Mouse (Mus musculus) forebrain, embryonic 11.5 days (tissue): Measurements from ENCODE around the gene Asic2. TPM values are rescaled to one million over a fixed set of nuclear protein-coding genes. Genes with fewer than 3 reads are reported as not detected.
A peak's percentile ranks its signal among the peaks of the same experiment; 100 is the strongest.

Source experiments
- ATAC-seq: fragments of 200-750 bp; cut with Nextera tagmentation; replicated peaks from 2 replicates; pipeline ENCODE4 v1.8.0; 2017; ENCODE audit warnings: moderate TSS enrichment; ENCODE audit not compliant: low FRiP score
- DNase-seq: peaks from one replicate; pipeline ENCODE4 v3.0.0-alpha.2; 2017; ENCODE audit warnings: low spot score
- H3K27ac ChIP-seq: fragments of 300-500 bp; sonication (generic); 2 replicates; pipeline ENCODE4 v1.5.1; 2014; ENCODE audit warnings: low read depth, low read length
- H3K27me3 ChIP-seq: fragments of 300-500 bp; sonication (generic); 2 replicates; pipeline ENCODE4 v1.6.1; 2014; ENCODE audit warnings: mild to moderate bottlenecking, low read length, mixed read lengths; ENCODE audit not compliant: control insufficient read depth, insufficient read depth
- H3K36me3 ChIP-seq: fragments of 300-500 bp; sonication (generic); 2 replicates; pipeline ENCODE4 v1.6.1; 2014; ENCODE audit warnings: mild to moderate bottlenecking, low read length, moderate library complexity, mixed read lengths; ENCODE audit not compliant: control insufficient read depth, insufficient read depth
- H3K4me1 ChIP-seq: fragments of 300-500 bp; sonication (generic); replicated peaks from 2 replicates; pipeline ENCODE4 v1.6.1; 2014; ENCODE audit warnings: low read length, mixed read lengths; ENCODE audit not compliant: control insufficient read depth, insufficient read depth
- H3K4me2 ChIP-seq: fragments of 300-500 bp; sonication (generic); 2 replicates; pipeline ENCODE4 v1.6.1; 2014; ENCODE audit warnings: low read depth, mild to moderate bottlenecking, low read length, moderate library complexity, mixed read lengths; ENCODE audit not compliant: severe bottlenecking
- H3K4me3 ChIP-seq: fragments of 300-500 bp; sonication (generic); 2 replicates; pipeline ENCODE4 v1.5.1; 2014; ENCODE audit warnings: low read depth, low read length
- H3K9ac ChIP-seq: fragments of 300-500 bp; sonication (generic); 2 replicates; pipeline ENCODE4 v1.6.1; 2014; ENCODE audit warnings: low read length
- H3K9me3 ChIP-seq: fragments of 300-500 bp; sonication (generic); 2 replicates; pipeline ENCODE4 v1.6.1; 2016; ENCODE audit warnings: low read length, mixed read lengths; ENCODE audit not compliant: control insufficient read depth
- WGBS: fragments of 180-500 bp; shearing (Covaris S2); extraction: QIAGEN DNeasy Blood & Tissue Kit; methylation state at CpG from one replicate; pipeline ENCODE4 v1.1.7; 2014; 5-methylcytosine and 5-hydroxymethylcytosine counted together
- polyA plus RNA-seq: library from polyadenylated mRNA; unstranded; fragments of >200 nt; fragmentation: Nextera tagmentation; extraction: Ambion mirVana; gene quantifications from 2 replicates; pipeline ENCODE4 v1.2.1, GENCODE M21; 2014

The Asic2 gene
- polyA plus RNA-seq, 1 experiment from 2014 or later = 0.94 TPM

DNA sequence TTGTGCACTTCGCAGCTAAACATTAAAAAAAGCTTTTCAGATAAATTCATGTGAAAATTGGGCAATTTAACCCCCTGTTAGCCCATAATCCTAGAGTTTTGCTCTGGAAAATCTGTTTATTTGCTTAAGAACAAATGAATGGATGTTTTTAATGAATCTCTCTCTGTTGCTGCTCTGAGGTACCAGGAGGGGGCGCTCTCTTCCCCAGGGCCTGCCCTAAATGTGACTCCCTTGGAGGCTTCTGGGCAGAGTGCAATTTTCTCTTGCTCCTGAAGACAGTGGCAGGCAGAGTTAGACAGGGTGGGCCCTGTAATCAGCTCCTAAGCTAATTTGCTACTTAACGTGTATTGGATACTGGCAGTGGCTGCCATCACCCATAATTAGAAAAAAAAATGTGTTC lies 3.8 kb upstream of the Asic2 start:
- peaks cover 6% of the 10 kb centered on the region; the same call in 1 of the 2 replicates for H3K27me3 ChIP-seq
- WGBS = 48% methylated on average over 3 of the region's 3 CpGs
- no peak overlapping the region for H3K4me2 ChIP-seq
- DNase-seq (no peak), ATAC-seq (no peak)
- H3K36me3 ChIP-seq = no peaks in the 10 kb centered on the region
- H3K27ac ChIP-seq = no peak overlapping the region
- no peak overlapping the region for H3K4me3 ChIP-seq
- peaks cover 11% of the 10 kb centered on the region; the same call in 1 of the 2 replicates for H3K4me1 ChIP-seq
- no peaks in the 10 kb centered on the region for H3K9me3 ChIP-seq
- H3K9ac ChIP-seq = no peak overlapping the region

DNA sequence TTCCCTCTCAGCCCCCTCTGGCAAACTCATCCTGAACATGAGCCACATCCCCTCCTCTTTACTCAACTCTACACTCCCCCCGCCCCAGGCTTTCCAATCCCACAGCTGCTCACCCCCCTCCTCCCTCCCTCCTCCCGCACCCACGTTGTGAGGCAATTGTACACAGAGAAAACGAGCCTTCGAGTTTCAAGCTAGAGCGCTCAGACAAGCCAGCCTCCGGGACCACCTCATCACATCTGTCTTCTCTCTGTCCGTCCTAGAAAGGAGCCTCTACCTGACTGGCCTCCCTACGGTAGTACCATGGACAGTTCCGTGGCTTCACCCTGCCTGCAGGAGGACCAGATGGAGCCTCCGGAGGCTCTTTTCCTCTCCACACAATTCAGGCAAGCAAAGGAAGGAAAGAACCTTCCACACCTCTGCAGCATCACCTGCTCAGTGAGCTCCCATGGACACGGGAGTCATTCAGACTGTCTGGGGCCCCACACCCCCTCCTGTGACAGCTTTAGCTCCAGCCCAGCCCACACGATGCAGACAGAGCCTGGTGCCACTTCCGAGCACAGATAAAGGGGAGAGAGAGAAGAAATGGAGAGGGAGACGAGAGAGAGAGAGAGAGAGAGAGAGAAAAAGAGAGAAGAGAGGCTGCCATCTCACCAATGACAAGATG lies 1.5 kb downstream of the Asic2 start:
- Histone ChIP-seq H3K9me3 (no peaks in the 10 kb centered on the region), H3K4me1 (peaks cover 20% of the 10 kb centered on the region; the same call in 1 of the 2 replicates), H3K36me3 (no peaks in the 10 kb centered on the region), H3K27ac (no peak overlapping the region), H3K9ac (no peak overlapping the region), H3K4me2 (0 out of 2 replicates have a peak overlapping the region, but pooled peaks have one; percentile 2), H3K27me3 (peaks cover 6% of the 10 kb centered on the region), H3K4me3 (no peak overlapping the region)
- WGBS = 10% methylated on average over 15 of the region's 15 CpGs
- ATAC-seq (no peak), DNase-seq (peak; percentile 63)

DNA sequence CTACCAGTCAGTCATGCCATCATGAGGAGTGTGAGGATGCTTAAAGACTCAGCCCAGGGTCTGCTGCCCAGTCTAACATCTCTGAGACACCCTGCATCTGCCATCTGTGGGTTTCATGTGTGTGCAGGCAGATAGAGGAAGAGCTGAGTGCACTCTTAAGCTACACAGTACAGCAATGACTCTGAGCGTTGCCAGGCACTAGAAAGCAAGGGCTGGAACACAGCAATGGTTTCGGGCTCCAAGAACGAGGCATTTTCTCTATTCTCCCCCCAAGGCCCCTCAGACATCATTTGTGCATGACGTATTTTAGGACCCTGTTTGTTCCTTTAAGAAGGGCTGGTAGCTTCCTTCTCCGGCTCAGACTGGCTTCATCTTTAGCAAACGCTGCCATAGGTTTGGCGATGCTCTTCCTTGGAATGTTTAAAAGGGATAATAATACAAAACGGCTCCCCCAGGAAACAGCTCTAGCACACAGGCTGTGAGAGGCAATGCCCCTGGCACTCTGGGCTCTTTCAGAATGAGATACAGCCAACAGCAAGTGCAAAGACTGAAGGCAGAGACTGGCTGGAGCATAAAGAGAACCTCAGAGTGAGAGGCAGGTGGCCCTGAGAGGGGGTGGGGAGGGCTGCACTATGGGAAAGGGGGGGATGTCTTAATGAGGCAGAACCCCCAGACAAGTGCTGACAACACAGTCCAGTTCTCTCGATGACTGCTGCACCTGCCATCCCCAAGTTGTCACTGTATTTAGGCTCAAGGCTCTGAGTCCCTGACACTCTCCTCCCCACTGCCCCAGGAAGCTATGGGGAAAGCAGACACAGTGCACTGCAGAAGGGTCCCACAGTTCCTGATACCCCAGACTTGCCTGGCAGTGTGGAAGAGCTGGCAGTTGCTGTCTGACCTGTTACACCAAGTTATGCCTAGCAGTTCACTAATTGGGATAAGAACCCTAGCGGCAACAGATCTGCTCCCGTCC lies 2.3 kb downstream of the Asic2 start:
- H3K27ac ChIP-seq = no peak overlapping the region
- peaks cover 20% of the 10 kb centered on the region; the same call in 1 of the 2 replicates for H3K4me1 ChIP-seq
- H3K9ac ChIP-seq = no peak overlapping the region
- ATAC-seq (no peak), DNase-seq (no peak)
- H3K4me3 ChIP-seq = no peak overlapping the region
- no peaks in the 10 kb centered on the region for H3K9me3 ChIP-seq
- H3K36me3 ChIP-seq = no peaks in the 10 kb centered on the region
- peaks cover 6% of the 10 kb centered on the region for H3K27me3 ChIP-seq
- no peak overlapping the region for H3K4me2 ChIP-seq
- 52% methylated on average over 11 of the region's 11 CpGs for WGBS

DNA sequence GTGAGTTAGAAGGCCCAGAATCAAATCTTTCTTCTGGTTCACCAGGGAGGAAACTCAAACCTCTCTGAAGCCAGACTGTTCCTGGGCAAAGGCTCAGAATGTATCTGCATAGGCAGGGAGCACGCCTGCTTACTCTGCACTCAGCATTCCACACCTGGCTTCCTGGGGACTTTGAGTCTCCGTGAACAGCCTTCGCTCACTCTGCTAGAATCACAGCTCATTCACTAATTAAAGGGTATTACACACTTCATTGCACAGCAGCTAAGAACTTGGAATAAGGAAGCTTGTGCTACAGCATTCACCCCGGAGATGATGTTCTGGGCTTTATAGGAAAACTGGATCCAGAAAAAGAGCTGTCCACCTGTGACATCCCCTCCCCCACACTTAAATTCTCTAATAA lies 3.7 kb downstream of the Asic2 start:
- H3K9me3 ChIP-seq = no peaks in the 10 kb centered on the region
- no peak for DNase-seq
- WGBS = 25% methylated on average over 4 of the region's 4 CpGs

DNA sequence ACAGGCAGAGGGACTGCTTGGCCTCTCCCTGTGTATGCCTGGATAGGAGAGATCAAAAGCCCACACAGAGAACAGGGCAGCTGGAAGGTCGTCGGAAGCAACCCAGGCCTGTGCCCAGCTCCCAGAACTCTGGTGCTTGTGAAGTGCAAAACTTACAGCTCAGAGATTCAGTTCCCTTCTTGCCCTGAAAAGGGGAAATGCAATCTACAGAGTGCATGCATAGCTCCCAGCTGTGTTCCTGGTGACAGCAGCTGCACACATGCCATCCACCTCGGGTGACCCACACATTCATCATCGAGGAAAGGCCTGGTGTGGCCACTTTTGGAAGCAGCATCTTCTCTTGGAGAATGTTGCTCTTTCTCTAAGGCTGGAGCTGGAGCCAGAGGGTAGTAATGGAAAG lies 13.9 kb downstream of the Asic2 start:
- H3K4me1 ChIP-seq = no peaks in the 10 kb centered on the region
- WGBS = 60% methylated on average over 4 of the region's 4 CpGs
- no peak overlapping the region for H3K4me3 ChIP-seq
- H3K4me2 ChIP-seq = no peak overlapping the region
- DNase-seq (no peak), ATAC-seq (no peak)
- no peak overlapping the region for H3K9ac ChIP-seq
- no peaks in the 10 kb centered on the region for H3K27me3 ChIP-seq
- no peaks in the 10 kb centered on the region for H3K36me3 ChIP-seq
- H3K9me3 ChIP-seq = no peaks in the 10 kb centered on the region
- H3K27ac ChIP-seq = no peak overlapping the region

More for the DNA sequence above, 3.7 kb downstream of the Asic2 start:
- peaks cover 6% of the 10 kb centered on the region for H3K27me3 ChIP-seq
- no peak overlapping the region for H3K9ac ChIP-seq
- H3K36me3 ChIP-seq = no peaks in the 10 kb centered on the region
- H3K27ac ChIP-seq = no peak overlapping the region
- H3K4me3 ChIP-seq = no peak overlapping the region
- H3K4me1 ChIP-seq = peaks cover 20% of the 10 kb centered on the region; the same call in 1 of the 2 replicates
- no peak for ATAC-seq
- H3K4me2 ChIP-seq = no peak overlapping the region

DNA sequence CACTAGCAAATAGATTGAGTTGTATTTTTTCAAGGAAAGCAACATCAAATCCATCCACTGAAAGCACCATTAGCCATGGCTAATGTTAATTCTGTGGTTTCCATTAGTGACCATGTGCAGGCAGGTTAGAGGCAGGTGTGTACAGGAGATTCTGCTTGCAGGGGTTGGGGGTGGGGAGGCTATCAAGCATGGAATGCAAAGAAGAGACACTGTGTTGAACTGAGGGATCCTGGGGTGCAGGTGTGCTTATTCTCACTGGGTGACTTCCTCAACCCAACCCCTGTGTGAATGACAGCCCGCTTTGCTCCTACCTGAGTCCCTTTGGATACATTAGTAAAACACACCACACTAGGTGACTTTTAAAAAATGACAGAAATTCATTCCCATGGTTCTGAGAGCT lies 20.2 kb downstream of the Asic2 start:
- no peaks in the 10 kb centered on the region for H3K36me3 ChIP-seq
- H3K9ac ChIP-seq = no peak overlapping the region
- no peaks in the 10 kb centered on the region for H3K9me3 ChIP-seq
- no peak for ATAC-seq
- no peak overlapping the region for H3K4me2 ChIP-seq
- no peak overlapping the region for H3K4me3 ChIP-seq
- H3K4me1 ChIP-seq = no peaks in the 10 kb centered on the region
- no peak overlapping the region for H3K27ac ChIP-seq
- no peaks in the 10 kb centered on the region for H3K27me3 ChIP-seq
- WGBS = 78% methylated on average over 1 of the region's 1 CpGs
- DNase-seq = no peak

DNA sequence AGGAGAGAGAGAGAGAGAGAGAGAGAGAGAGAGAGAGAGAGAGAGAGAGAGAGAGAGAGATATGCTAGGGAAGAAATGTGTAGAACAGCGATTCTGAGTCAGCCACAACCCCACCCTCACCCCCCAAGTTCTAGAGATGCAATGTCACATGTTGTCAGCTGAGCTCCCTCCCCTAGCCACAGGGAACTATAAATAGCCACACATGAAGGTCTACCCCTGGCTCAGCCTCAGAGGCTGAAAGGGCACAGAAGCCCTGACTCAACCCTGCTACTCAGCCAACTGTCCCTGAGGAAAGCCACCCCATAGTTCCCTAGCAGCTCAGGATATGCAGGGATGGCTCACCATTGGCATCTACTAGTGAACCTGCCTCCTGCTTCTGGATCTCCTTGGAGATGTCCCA lies 26.1 kb downstream of the Asic2 start:
- no peak for ATAC-seq
- WGBS = 73% methylated on average over 1 of the region's 1 CpGs
- DNase-seq = no peak
- Histone ChIP-seq H3K9ac (no peak overlapping the region), H3K4me2 (no peak overlapping the region), H3K4me3 (no peak overlapping the region), H3K9me3 (no peaks in the 10 kb centered on the region), H3K27ac (no peak overlapping the region), H3K4me1 (no peaks in the 10 kb centered on the region), H3K36me3 (no peaks in the 10 kb centered on the region), H3K27me3 (no peaks in the 10 kb centered on the region)

DNA sequence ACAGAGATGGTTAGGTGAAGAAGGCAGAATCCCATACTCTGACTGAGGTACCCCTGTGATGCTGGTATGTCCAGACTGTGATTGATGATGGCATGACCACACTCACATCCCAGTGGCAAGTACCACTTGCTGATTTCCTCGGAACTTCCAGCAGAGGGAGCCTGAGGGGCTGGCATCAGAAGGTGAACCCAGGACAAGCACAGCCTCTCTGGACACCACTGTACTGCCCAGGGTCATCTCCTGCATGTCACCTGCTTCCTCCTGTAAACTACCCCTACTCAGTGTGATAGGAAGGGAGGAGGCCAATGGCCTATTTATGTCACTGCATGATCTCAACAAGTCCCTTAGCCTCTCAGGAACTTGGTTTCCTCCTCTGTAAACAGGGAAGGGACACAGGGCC lies 27.3 kb downstream of the Asic2 start:
- no peak for ATAC-seq
- no peak overlapping the region for H3K27ac ChIP-seq
- no peak overlapping the region for H3K4me3 ChIP-seq
- H3K9me3 ChIP-seq = no peaks in the 10 kb centered on the region
- 28% methylated on average over 1 of the region's 1 CpGs for WGBS
- H3K27me3 ChIP-seq = no peaks in the 10 kb centered on the region
- peak; percentile 52 for DNase-seq
- no peaks in the 10 kb centered on the region for H3K36me3 ChIP-seq
- H3K4me2 ChIP-seq = no peak overlapping the region
- no peaks in the 10 kb centered on the region for H3K4me1 ChIP-seq
- H3K9ac ChIP-seq = no peak overlapping the region
